Mouse (Mus musculus) layer of hippocampus, adult 9-11 months (tissue): ENCODE data around the gene Isg20l2.
A peak's percentile ranks its signal among the peaks of the same experiment; 100 is the strongest.

Experiments
- DNase-seq: peaks from one replicate; pipeline ENCODE4 v3.0.0; 2022

Isg20l2 gene

GRCm38 (mm10) chr3:87948378-87949265 lies 18.5 kb downstream of the Isg20l2 start, which contains the start of gene Crabp2:
Crabp2 (plus strand) TSS chr3:87948666.
- DNase-seq, result no peak

GRCm38 (mm10) chr3:87949266-87949954 lies 19.3 kb downstream of the Isg20l2 start:
- no peak for DNase-seq

GRCm38 (mm10) chr3:87949955-87950515 lies 19.9 kb downstream of the Isg20l2 start:
- no peak for DNase-seq

GRCm38 (mm10) chr3:87951946-87952345 lies 21.8 kb downstream of the Isg20l2 start:
- DNase-seq, result no peak

GRCm38 (mm10) chr3:87952440-87952839 lies 22.3 kb downstream of the Isg20l2 start:
- no peak for DNase-seq

GRCm38 (mm10) chr3:87958056-87958455 lies 27.9 kb downstream of the Isg20l2 start:
- DNase-seq, result no peak

- DNase-seq, result no peak
Measured at GRCm38 (mm10) chr3:87958476-87958875, 28.4 kb downstream of the Isg20l2 start.

- DNase-seq, result no peak
Measured at GRCm38 (mm10) chr3:87958967-87959366, 28.9 kb downstream of the Isg20l2 start.

- DNase-seq, result no peak
Measured at GRCm38 (mm10) chr3:87959371-87959770, 29.3 kb downstream of the Isg20l2 start.

GRCm38 (mm10) chr3:87960191-87960585 lies 30.1 kb downstream of the Isg20l2 start:
- no peak for DNase-seq

GRCm38 (mm10) chr3:87960586-87961191 lies 30.6 kb downstream of the Isg20l2 start:
- DNase-seq, result peak; percentile 85

- no peak for DNase-seq
Measured at GRCm38 (mm10) chr3:87970184-87970938, 40.2 kb downstream of the Isg20l2 start.

- no peak for DNase-seq
Measured at GRCm38 (mm10) chr3:87970939-87971488, 40.9 kb downstream of the Isg20l2 start, which contains the start of gene Nes. Nes (plus strand) TSS chr3:87971078.

- DNase-seq, result no peak
Measured at GRCm38 (mm10) chr3:87971489-87972202, 41.5 kb downstream of the Isg20l2 start.

- DNase-seq, result no peak
Measured at GRCm38 (mm10) chr3:87972203-87972664, 42.1 kb downstream of the Isg20l2 start.

- DNase-seq, result no peak
Measured at GRCm38 (mm10) chr3:87972776-87973175, 42.7 kb downstream of the Isg20l2 start.

- no peak for DNase-seq
Measured at GRCm38 (mm10) chr3:87973593-87974380, 43.7 kb downstream of the Isg20l2 start.

- no peak for DNase-seq
Measured at GRCm38 (mm10) chr3:87974381-87974987, 44.4 kb downstream of the Isg20l2 start.

- no peak for DNase-seq
Measured at GRCm38 (mm10) chr3:87979493-87979892, 49.4 kb downstream of the Isg20l2 start.

- no peak for DNase-seq
Measured at GRCm38 (mm10) chr3:87980085-87980484, 50.0 kb downstream of the Isg20l2 start.
